Mouse (Mus musculus) heart, adult 2 months (tissue): Measurements from ENCODE around the gene Lingo1. TPM values are rescaled to one million over a fixed set of nuclear protein-coding genes. Genes with fewer than 3 reads are reported as not detected.

ENCODE experiments used
- DNase-seq, 2 experiments: peaks; one replicate each; pipeline ENCODE4 v3.0.0; 2021
- H3K27ac ChIP-seq: fragments of 200-600 bp; 2 replicates; pipeline ENCODE4 v1.8.1; 2022
- H3K27me3 ChIP-seq: fragments of 200-500 bp; 2 replicates; pipeline ENCODE4 v1.6.1; 2012; ENCODE audit warnings: mild to moderate bottlenecking, low read length, inconsistent platforms, mixed read lengths; ENCODE audit not compliant: control insufficient read depth, insufficient read depth
- H3K36me3 ChIP-seq: fragments of 200-500 bp; 2 replicates; pipeline ENCODE4 v1.6.1; 2012; ENCODE audit warnings: low read length, inconsistent platforms; ENCODE audit not compliant: control insufficient read depth, insufficient read depth
- H3K4me1 ChIP-seq: fragments of 200-500 bp; 2 replicates; pipeline ENCODE4 v1.6.1; 2011; ENCODE audit warnings: low read length; ENCODE audit not compliant: control insufficient read depth, insufficient read depth
- H3K4me3 ChIP-seq: fragments of 200-600 bp; 2 replicates; pipeline ENCODE4 v1.8.1; 2022
- H3K79me2 ChIP-seq: fragments of 200-500 bp; replicated peaks from 2 replicates; pipeline ENCODE4 v1.6.1; 2012; ENCODE audit warnings: mild to moderate bottlenecking, inconsistent platforms, low read length, moderate library complexity, mixed read lengths; ENCODE audit not compliant: control insufficient read depth, insufficient read depth
- H3K9ac ChIP-seq: fragments of 200-500 bp; 2 replicates; pipeline ENCODE4 v1.6.1; 2012; ENCODE audit warnings: low read depth, mild to moderate bottlenecking, control low read depth, inconsistent platforms, low read length, mixed read lengths
- CTCF ChIP-seq: fragments of 200-600 bp; IDR thresholded peaks from 2 replicates; pipeline ENCODE4 v1.8.1; 2022; ENCODE audit warnings: antibody characterized with exemption, mild to moderate bottlenecking, moderate library complexity
- EP300 ChIP-seq: fragments of 200-500 bp; IDR thresholded peaks from 2 replicates; pipeline ENCODE4 v1.6.1; 2011; ENCODE audit warnings: low read depth, low read length, control low read depth; ENCODE audit not compliant: insufficient read depth
- POLR2A ChIP-seq: fragments of 200-500 bp; IDR thresholded peaks from 2 replicates; pipeline ENCODE4 v1.6.1; 2011; ENCODE audit warnings: mild to moderate bottlenecking, low read depth, low read length, control low read depth; ENCODE audit not compliant: insufficient read depth
- WGBS: fragments of 180-500 bp; shearing (Covaris S2); methylation state at CpG from one replicate; pipeline ENCODE4 v1.1.7; 2018; 5-methylcytosine and 5-hydroxymethylcytosine counted together
- intact Hi-C: fragments of 180-260 bp; cut with DNase I; formaldehyde crosslinking; loops from one replicate; pipeline ENCODE4 v1.15.1; 2025
- polyA plus RNA-seq: library from polyadenylated mRNA; depleted of rRNA; stranded (reverse); fragments of >200 nt; gene quantifications from 2 replicates; pipeline ENCODE4 v1.2.3, GENCODE M21; 2012
- total RNA-seq, 2 experiments: library from RNA; stranded (reverse); gene quantifications; 2 replicates each; pipeline ENCODE4 v1.2.3; 2021

Gene Lingo1
- total and polyA plus RNA-seq, 3 experiments: 1.2 to 5.5 (median 1.3) TPM

GRCm38 (mm10) chr9:56739181-56739737, 57.0 kb downstream of the Lingo1 start:
- WGBS: 60% methylated on average over 5 of the region's 5 CpGs
- Histone ChIP-seq H3K79me2 (no peaks in the 10 kb centered on the region), H3K4me3 (no peak overlapping the region), H3K36me3 (no peaks in the 10 kb centered on the region), H3K4me1 (no peaks in the 10 kb centered on the region), H3K27me3 (no peaks in the 10 kb centered on the region), H3K9ac (no peak overlapping the region), H3K27ac (no peak overlapping the region)
- DNase-seq: no peak
- intact Hi-C loops: no loop called here
- TF ChIP-seq EP300: no peak
- TF ChIP-seq CTCF: 0 out of 2 replicates have a peak, but pooled peaks have one; percentile 1

GRCm38 (mm10) chr9:56738261-56739171, 57.8 kb downstream of the Lingo1 start:
- Histone ChIP-seq H3K36me3 (no peaks in the 10 kb centered on the region), H3K27ac (no peak overlapping the region), H3K9ac (no peak overlapping the region), H3K4me1 (no peaks in the 10 kb centered on the region), H3K4me3 (no peak overlapping the region), H3K27me3 (no peaks in the 10 kb centered on the region), H3K79me2 (no peaks in the 10 kb centered on the region)
- peak; percentile 13 to 58 for DNase-seq
- intact Hi-C loops: no loop called here
- TF ChIP-seq EP300 (no peak), CTCF (no peak), POLR2A (no peak)
- 30% methylated on average over 8 of the region's 9 CpGs for WGBS

GRCm38 (mm10) chr9:56734398-56734797, 61.9 kb downstream of the Lingo1 start:
- Histone ChIP-seq H3K9ac (no peak overlapping the region), H3K4me3 (no peak overlapping the region), H3K4me1 (no peaks in the 10 kb centered on the region), H3K79me2 (no peaks in the 10 kb centered on the region), H3K27me3 (no peaks in the 10 kb centered on the region), H3K27ac (no peak overlapping the region), H3K36me3 (no peaks in the 10 kb centered on the region)
- intact Hi-C loops: no loop called here
- DNase-seq: no peak
- 36% methylated on average over 6 of the region's 6 CpGs for WGBS
- TF ChIP-seq EP300 (no peak), CTCF (no peak), POLR2A (no peak)

- DNase-seq: no peak
- Histone ChIP-seq H3K4me1 (no peaks in the 10 kb centered on the region), H3K27ac (no peak overlapping the region), H3K27me3 (no peaks in the 10 kb centered on the region), H3K4me3 (no peak overlapping the region), H3K36me3 (no peaks in the 10 kb centered on the region), H3K9ac (no peak overlapping the region), H3K79me2 (no peaks in the 10 kb centered on the region)
- 30% methylated on average over 2 of the region's 2 CpGs for WGBS
- TF ChIP-seq POLR2A (no peak), CTCF (no peak), EP300 (no peak)
- intact Hi-C loops: no loop called here
Measured at GRCm38 (mm10) chr9:56730997-56731396, 65.3 kb downstream of the Lingo1 start.

- DNase-seq: no peak
- TF ChIP-seq POLR2A (no peak), CTCF (no peak), EP300 (no peak)
- H3K27ac ChIP-seq: no peak overlapping the region
- intact Hi-C loops: loop anchor here (5.0 to 10.0 kb wide), 2 partner anchors 96 to 97 kb away; no protein-coding TSS in a partner anchor
- H3K27me3 ChIP-seq: no peaks in the 10 kb centered on the region
- no peak overlapping the region for H3K4me3 ChIP-seq
- H3K36me3 ChIP-seq: no peaks in the 10 kb centered on the region
- H3K4me1 ChIP-seq: no peaks in the 10 kb centered on the region
- no peaks in the 10 kb centered on the region for H3K79me2 ChIP-seq
- WGBS: 44% methylated on average over 2 of the region's 2 CpGs
- H3K9ac ChIP-seq: no peak overlapping the region
Measured at GRCm38 (mm10) chr9:56729145-56729544, 67.1 kb downstream of the Lingo1 start.
